In the genomic region with DNA sequence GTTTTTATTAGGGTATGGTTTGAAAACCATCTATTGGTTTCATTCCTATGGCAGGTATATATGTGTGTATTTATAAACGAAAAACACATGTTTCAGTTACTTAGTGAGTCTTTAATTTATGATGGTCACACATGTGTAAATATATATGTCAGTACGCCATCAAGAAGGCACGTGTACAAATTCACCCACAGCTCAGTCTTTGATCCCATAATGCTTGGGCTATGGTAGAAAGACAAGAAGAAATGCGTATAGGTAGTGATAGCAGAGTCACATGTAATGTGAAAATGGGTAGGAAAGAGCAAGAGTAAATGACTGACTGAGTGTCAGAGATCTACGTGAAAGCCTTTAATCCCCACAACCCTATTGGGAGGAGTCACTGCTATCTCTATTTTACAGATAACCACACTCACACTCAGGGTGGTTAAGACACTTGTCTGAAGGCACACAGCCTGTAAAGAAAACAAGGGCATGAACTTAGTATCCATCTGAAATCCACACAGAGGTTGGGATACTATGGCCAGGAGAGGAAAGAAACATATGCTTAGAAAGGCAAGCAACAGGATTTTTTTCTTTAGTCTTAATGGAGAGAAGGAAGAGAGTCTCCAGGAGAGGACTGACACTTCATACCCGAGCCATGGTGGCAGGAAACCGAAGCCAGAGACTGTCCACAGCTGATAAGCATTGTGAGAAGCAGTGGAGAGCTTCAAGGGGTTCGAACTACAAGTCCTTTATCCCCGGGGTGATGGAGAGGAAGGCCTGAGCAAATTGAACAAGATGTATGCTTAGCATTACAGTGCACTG, we compare ENCODE assay signal across 17 mouse cellular contexts.
DNase-seq lines count a peak whose midpoint lies in the region; ATAC-seq and TF ChIP-seq lines count a peak whose summit lies in the region.
"Had no signal": no experiment of that assay in that cellular context is flagged by ENCODE, and none has a peak within 500 bp of the region (broad histone marks: within the 10 kb centered on the region; RNA-seq: fewer than 3 reads in every experiment).

No protein-coding gene starts in this region.

- 0 out of 2 replicates have a peak, but pooled peaks have one; percentile 23 for ATAC-seq in kidney, embryonic 15.5 days (replicated peaks; ENCODE audit: low FRiP score)
- ATAC-seq in kidney, embryonic 14.5 days (ENCODE audit: low FRiP score, low TSS enrichment): no peak
- peak; percentile 95 for ATAC-seq in liver, embryonic 15.5 days (ENCODE audit: insufficient read depth)
- ATAC-seq in midbrain, embryonic 13.5 days: no peak

- TF ChIP-seq RAD21 in MEL (IDR thresholded peaks at IDR 0.05; ENCODE audit: low read depth, low read length): no peak

- H3K9me3 ChIP-seq in kidney, embryonic 15.5 days (replicated peaks): no peaks in the 10 kb centered on the region
- peaks cover 3% of the 10 kb centered on the region; the same call in 1 of the 2 replicates for H3K9me3 ChIP-seq in kidney, embryonic 14.5 days (ENCODE audit: control insufficient read depth, low read length)
- H3K9me3 ChIP-seq in MEL (replicated peaks; ENCODE audit: insufficient read depth, low read length): no peaks in the 10 kb centered on the region
- H3K9me3 ChIP-seq in erythroblast, embryonic 14.5 days (ENCODE audit: control insufficient read depth, low read length): peaks cover 4% of the 10 kb centered on the region
- no peaks in the 10 kb centered on the region for H3K9me3 ChIP-seq in liver, embryonic 15.5 days (replicated peaks)
- H3K9me3 ChIP-seq in midbrain, embryonic 13.5 days: 0 out of 2 replicates have a peak, but pooled peaks cover 2% of the 10 kb centered on the region
- H3K9me3 ChIP-seq in limb, embryonic 10.5 days (replicated peaks): no peaks in the 10 kb centered on the region
- H3K9me3 ChIP-seq: embryonic facial prominence, embryonic 12.5 days; hindbrain, embryonic 15.5 days had no signal

- peak in 1 of 2 experiments; percentile 11; a peak in 1 of 4 replicates for TF ChIP-seq POLR2A in MEL (IDR thresholded peaks at IDR 0.05; ENCODE audit: control insufficient read depth in 1 of 2, insufficient read depth in 1 of 2, low read depth in 1 of 2, low read length in 2 of 2, poor library complexity in 1 of 2)

- peaks cover 20% of the 10 kb centered on the region for H3K4me1 ChIP-seq in kidney, embryonic 15.5 days
- 0 out of 2 replicates have a peak, but pooled peaks cover 7% of the 10 kb centered on the region for H3K4me1 ChIP-seq in kidney, embryonic 14.5 days (ENCODE audit: control insufficient read depth, insufficient read depth, low read length)
- H3K4me1 ChIP-seq in MEL (ENCODE audit: control insufficient read depth in 1 of 2, insufficient read depth in 2 of 2, low read length in 2 of 2): peaks cover 4 to 6% of the 10 kb centered on the region in 2 experiments; a peak in 3 of 4 replicates
- peaks cover 65% of the 10 kb centered on the region for H3K4me1 ChIP-seq in erythroblast, embryonic 14.5 days (ENCODE audit: control insufficient read depth)
- H3K4me1 ChIP-seq in liver, embryonic 15.5 days (replicated peaks): peaks cover 52% of the 10 kb centered on the region
- peaks cover 12% of the 10 kb centered on the region for H3K4me1 ChIP-seq in midbrain, embryonic 13.5 days (replicated peaks)
- H3K4me1 ChIP-seq in limb, embryonic 10.5 days: peaks cover 38% of the 10 kb centered on the region

- H3K4me2 ChIP-seq in kidney, embryonic 15.5 days: no peak overlapping the region
- no peak overlapping the region for H3K4me2 ChIP-seq in kidney, embryonic 14.5 days (replicated peaks; ENCODE audit: low read depth, low read length)
- peak overlapping the region; percentile 57 for H3K4me2 ChIP-seq in liver, embryonic 15.5 days
- no peak overlapping the region for H3K4me2 ChIP-seq in midbrain, embryonic 13.5 days (replicated peaks)
- H3K4me2 ChIP-seq: embryonic facial prominence, embryonic 12.5 days; hindbrain, embryonic 15.5 days; limb, embryonic 12.5 days; midbrain, embryonic 11.5 days had no signal

- no peak for TF ChIP-seq CTCF in MEL (IDR thresholded peaks at IDR 0.05 in 2 of 3, conservative IDR thresholded peaks at IDR 0.05 in 1 of 3; ENCODE audit: control insufficient read depth in 1 of 3, insufficient read depth in 1 of 3, low read depth in 2 of 3, low read length in 3 of 3, poor library complexity in 1 of 3, severe bottlenecking in 1 of 3)

- TF ChIP-seq EP300 in MEL (IDR thresholded peaks at IDR 0.05; ENCODE audit: low read depth in 1 of 2, low read length in 2 of 2): peak; percentile 68 to 74

- H3K27me3 ChIP-seq in kidney, embryonic 15.5 days: no peaks in the 10 kb centered on the region
- no peaks in the 10 kb centered on the region for H3K27me3 ChIP-seq in kidney, embryonic 14.5 days (ENCODE audit: control insufficient read depth, insufficient read depth, low read length)
- H3K27me3 ChIP-seq in MEL (ENCODE audit: control insufficient read depth in 1 of 2, insufficient read depth in 2 of 2, low read length in 2 of 2): no peaks in the 10 kb centered on the region
- H3K27me3 ChIP-seq in erythroblast, embryonic 14.5 days (ENCODE audit: control insufficient read depth): no peaks in the 10 kb centered on the region
- no peaks in the 10 kb centered on the region for H3K27me3 ChIP-seq in liver, embryonic 15.5 days
- peaks cover 6% of the 10 kb centered on the region; the same call in 1 of the 2 replicates for H3K27me3 ChIP-seq in midbrain, embryonic 13.5 days
- no peaks in the 10 kb centered on the region for H3K27me3 ChIP-seq in limb, embryonic 10.5 days (ENCODE audit: low read depth, poor library complexity, severe bottlenecking)
- H3K27me3 ChIP-seq: embryonic facial prominence, embryonic 12.5 days; hindbrain, embryonic 15.5 days had no signal

- WGBS in kidney, embryonic 15.5 days: 69% methylated on average over 9 of the region's 9 CpGs
- 74% methylated on average over 9 of the region's 9 CpGs for WGBS in kidney, embryonic 14.5 days
- WGBS in liver, embryonic 15.5 days (ENCODE audit: insufficient replicate concordance): 26% methylated on average over 9 of the region's 9 CpGs
- 83% methylated on average over 9 of the region's 9 CpGs for WGBS in midbrain, embryonic 13.5 days
- WGBS in limb, embryonic 10.5 days: 66% methylated on average over 9 of the region's 9 CpGs

- H3K27ac ChIP-seq in kidney, embryonic 15.5 days: no peak overlapping the region
- no peak overlapping the region for H3K27ac ChIP-seq in kidney, embryonic 14.5 days (ENCODE audit: low read depth, low read length)
- H3K27ac ChIP-seq in MEL (ENCODE audit: control insufficient read depth, low read depth, low read length): peak overlapping the region; percentile 75
- H3K27ac ChIP-seq in liver, embryonic 15.5 days (replicated peaks): peak overlapping the region; percentile 91
- no peak overlapping the region for H3K27ac ChIP-seq in midbrain, embryonic 13.5 days
- no peak overlapping the region for H3K27ac ChIP-seq in limb, embryonic 10.5 days
- H3K27ac ChIP-seq: embryonic facial prominence, embryonic 12.5 days; forebrain, embryonic 10.5 days; heart, adult 2 months; hindbrain, embryonic 15.5 days; limb, embryonic 12.5 days had no signal

- no peaks in the 10 kb centered on the region for H3K36me3 ChIP-seq in kidney, embryonic 15.5 days
- no peaks in the 10 kb centered on the region for H3K36me3 ChIP-seq in kidney, embryonic 14.5 days (ENCODE audit: control insufficient read depth, insufficient read depth, low read length)
- peaks cover 0 to 21% of the 10 kb centered on the region in 2 experiments; a peak in 2 of 4 replicates for H3K36me3 ChIP-seq in MEL (ENCODE audit: control insufficient read depth in 1 of 2, insufficient read depth in 2 of 2, low read length in 2 of 2)
- no peaks in the 10 kb centered on the region for H3K36me3 ChIP-seq in erythroblast, embryonic 14.5 days (ENCODE audit: control insufficient read depth)
- H3K36me3 ChIP-seq in liver, embryonic 15.5 days (replicated peaks): no peaks in the 10 kb centered on the region
- no peaks in the 10 kb centered on the region for H3K36me3 ChIP-seq in midbrain, embryonic 13.5 days
- no peaks in the 10 kb centered on the region for H3K36me3 ChIP-seq in limb, embryonic 10.5 days
- H3K36me3 ChIP-seq: embryonic facial prominence, embryonic 12.5 days; forebrain, embryonic 10.5 days; hindbrain, embryonic 15.5 days; limb, embryonic 12.5 days had no signal

- no peaks in the 10 kb centered on the region for H3K79me2 ChIP-seq in MEL (ENCODE audit: control insufficient read depth, insufficient read depth, low read length, poor library complexity)

- peak; percentile 86 for DNase-seq in MEL (ENCODE audit: low read depth, low spot score)
- DNase-seq in adrenal gland, postnatal 25 days: no peak
- no peak for DNase-seq in limb, embryonic 10.5 days (ENCODE audit: low spot score)
- DNase-seq: B cell, adult 2 months; retina, postnatal 1 day; right cerebral cortex, postnatal 4 days had no signal

- H3K4me3 ChIP-seq in kidney, embryonic 15.5 days (replicated peaks): no peak overlapping the region
- no peak overlapping the region for H3K4me3 ChIP-seq in kidney, embryonic 14.5 days (ENCODE audit: low read length)
- peak overlapping the region in 1 of 2 experiments; percentile 6; a peak in 1 of 4 replicates for H3K4me3 ChIP-seq in MEL (ENCODE audit: control insufficient read depth in 1 of 2, insufficient read depth in 1 of 2, low read depth in 2 of 2, low read length in 2 of 2)
- peak overlapping the region; percentile 49 for H3K4me3 ChIP-seq in erythroblast, embryonic 14.5 days (replicated peaks)
- peak overlapping the region; percentile 18 for H3K4me3 ChIP-seq in liver, embryonic 15.5 days (replicated peaks)
- H3K4me3 ChIP-seq in midbrain, embryonic 13.5 days (replicated peaks): no peak overlapping the region
- no peak overlapping the region for H3K4me3 ChIP-seq in limb, embryonic 10.5 days
- H3K4me3 ChIP-seq: embryonic facial prominence, embryonic 12.5 days; forebrain, embryonic 10.5 days; heart, adult 2 months; hindbrain, embryonic 15.5 days; limb, embryonic 12.5 days had no signal

- no peak overlapping the region for H3K9ac ChIP-seq in kidney, embryonic 15.5 days
- no peak overlapping the region for H3K9ac ChIP-seq in kidney, embryonic 14.5 days (ENCODE audit: low read depth, low read length)
- H3K9ac ChIP-seq in MEL (ENCODE audit: control insufficient read depth, low read depth, low read length, poor library complexity, severe bottlenecking): no peak overlapping the region
- 0 out of 2 replicates have a peak overlapping the region, but pooled peaks have one; percentile 10 for H3K9ac ChIP-seq in liver, embryonic 15.5 days
- H3K9ac ChIP-seq in midbrain, embryonic 13.5 days (replicated peaks): no peak overlapping the region
- H3K9ac ChIP-seq: embryonic facial prominence, embryonic 12.5 days; hindbrain, embryonic 15.5 days; limb, embryonic 12.5 days had no signal

TF ChIP-seq in MEL, 35 proteins besides CTCF, POLR2A, EP300 and RAD21 (continues in another document):
- no peak for TF ChIP-seq USF2 (IDR thresholded peaks at IDR 0.05; ENCODE audit: borderline replicate concordance in 1 of 2, insufficient read depth in 1 of 2, low read depth in 1 of 2, low read length in 2 of 2)
- TF ChIP-seq KAT2A (conservative IDR thresholded peaks at IDR 0.05; ENCODE audit: low read depth, low read length): no peak
- TF ChIP-seq USF1 (IDR thresholded peaks at IDR 0.05; ENCODE audit: low read depth, low read length): no peak
- peak; percentile 80 for TF ChIP-seq TBP (IDR thresholded peaks at IDR 0.05; ENCODE audit: low read depth, low read length)
- no peak for TF ChIP-seq CHD2 (IDR thresholded peaks at IDR 0.05; ENCODE audit: low read length)
- peak; percentile 12; the same call in 1 of the 2 replicates for TF ChIP-seq ZNF384 (IDR thresholded peaks at IDR 0.05; ENCODE audit: low read depth, low read length)

Comparison
In these comparisons a context has a peak if more than half of its experiments do, and no peak if none do; other contexts are left out.
1. ATAC-seq: peak in kidney, embryonic 15.5 days (single experiment) and liver, embryonic 15.5 days (single experiment); none in kidney, embryonic 14.5 days (single experiment) and midbrain, embryonic 13.5 days (single experiment).
2. H3K27ac ChIP-seq: peak in MEL (single experiment) and liver, embryonic 15.5 days (single experiment); none in kidney, embryonic 15.5 days (single experiment), kidney, embryonic 14.5 days (single experiment), midbrain, embryonic 13.5 days (single experiment) and limb, embryonic 10.5 days (single experiment).
3. H3K4me3 ChIP-seq: peak in erythroblast, embryonic 14.5 days (single experiment) and liver, embryonic 15.5 days (single experiment); none in kidney, embryonic 15.5 days (single experiment), kidney, embryonic 14.5 days (single experiment), midbrain, embryonic 13.5 days (single experiment) and limb, embryonic 10.5 days (single experiment).